Mouse (Mus musculus): Measurements from ENCODE around the gene Ggact. TPM values are rescaled to one million over a fixed set of nuclear protein-coding genes. Genes with fewer than 3 reads are reported as not detected.

Ggact gene
- polyA plus RNA-seq, 1 experiment from 2014 or later: 5.1 TPM

DNA sequence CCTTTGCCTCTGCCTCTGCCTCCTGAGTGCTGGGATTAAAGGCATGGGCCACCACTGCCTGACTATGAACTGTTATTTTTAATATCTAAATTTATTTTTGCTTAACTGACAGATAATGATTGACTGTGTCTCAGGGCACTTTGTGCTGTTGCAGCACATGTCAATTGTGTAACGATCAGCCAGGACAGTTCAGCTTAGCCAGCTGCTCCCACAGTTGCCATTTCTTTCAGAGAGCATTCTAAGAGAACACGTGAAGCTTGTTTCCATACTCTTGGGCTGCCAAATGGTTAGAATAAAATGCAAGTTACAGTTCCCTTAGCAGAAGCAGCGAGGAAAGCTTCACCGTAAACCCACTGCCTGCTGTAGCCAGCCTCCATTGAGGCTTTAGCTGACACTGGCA, 113.3 kb downstream of the Ggact start:
- 72% methylated on average over 4 of the region's 4 CpGs for WGBS
- no peaks in the 10 kb centered on the region for H3K27me3 ChIP-seq
- no peak for ATAC-seq (ENCODE audit: insufficient number of reproducible peaks, low FRiP score, low TSS enrichment, low read depth)

DNA sequence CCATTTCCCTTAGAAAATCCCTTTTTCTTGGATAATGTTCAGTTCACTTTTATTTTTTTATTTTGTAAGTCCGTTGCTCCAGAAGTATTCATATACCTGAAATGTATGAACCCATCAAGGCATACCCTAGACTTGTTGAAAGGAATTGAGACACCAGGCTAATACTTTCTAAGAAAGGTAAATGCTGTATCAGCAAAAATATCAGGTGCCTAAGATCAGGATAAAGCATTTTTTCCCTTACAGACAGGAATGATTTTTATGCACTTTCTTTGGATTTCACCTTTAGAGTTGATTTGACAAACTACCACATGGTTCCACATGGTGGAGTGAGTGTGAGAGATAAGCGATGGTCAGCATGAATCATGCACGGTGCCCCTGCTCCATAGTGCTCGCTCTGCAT, 120.2 kb downstream of the Ggact start:
- ATAC-seq (ENCODE audit: insufficient number of reproducible peaks, low FRiP score, low TSS enrichment, low read depth): no peak
- H3K4me2 ChIP-seq: no peak overlapping the region
- no peak overlapping the region for H3K27ac ChIP-seq
- H3K4me3 ChIP-seq: no peak overlapping the region
- H3K9ac ChIP-seq: no peak overlapping the region
- no peaks in the 10 kb centered on the region for H3K4me1 ChIP-seq
- H3K27me3 ChIP-seq: no peaks in the 10 kb centered on the region
- no peaks in the 10 kb centered on the region for H3K36me3 ChIP-seq
- WGBS: 89% methylated on average over 4 of the region's 4 CpGs
- H3K9me3 ChIP-seq: no peaks in the 10 kb centered on the region

More for the DNA sequence above, 113.3 kb downstream of the Ggact start:
- H3K9me3 ChIP-seq: no peaks in the 10 kb centered on the region
- H3K4me1 ChIP-seq: no peaks in the 10 kb centered on the region
- H3K4me3 ChIP-seq: no peak overlapping the region
- H3K27ac ChIP-seq: no peak overlapping the region
- no peaks in the 10 kb centered on the region for H3K36me3 ChIP-seq
- no peak overlapping the region for H3K9ac ChIP-seq
- H3K4me2 ChIP-seq: no peak overlapping the region

DNA sequence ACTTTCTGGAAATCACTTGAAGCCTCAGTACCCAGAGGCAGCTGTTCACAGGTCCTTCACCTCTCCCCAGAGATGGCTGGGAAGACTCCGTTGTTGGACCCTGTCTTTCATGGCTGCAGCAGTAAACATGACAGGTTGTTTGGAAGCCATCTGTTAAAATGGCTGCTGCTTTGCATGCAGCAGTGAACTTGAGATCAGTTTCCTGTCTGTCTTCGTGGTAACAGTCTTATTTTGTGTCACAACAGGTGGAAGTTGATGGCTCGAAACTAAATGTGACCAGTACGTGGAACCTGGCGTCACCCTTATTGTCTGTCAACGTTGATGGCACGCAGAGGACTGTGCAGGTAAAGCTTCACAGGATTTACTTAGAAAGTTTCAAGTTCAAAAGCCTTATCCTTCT, 123.4 kb downstream of the Ggact start:
- no peak overlapping the region for H3K27ac ChIP-seq
- no peaks in the 10 kb centered on the region for H3K36me3 ChIP-seq
- H3K27me3 ChIP-seq: no peaks in the 10 kb centered on the region
- WGBS: 83% methylated on average over 7 of the region's 7 CpGs
- no peaks in the 10 kb centered on the region for H3K4me1 ChIP-seq
- H3K4me3 ChIP-seq: no peak overlapping the region
- H3K9me3 ChIP-seq: no peaks in the 10 kb centered on the region
- no peak overlapping the region for H3K9ac ChIP-seq
- ATAC-seq (ENCODE audit: insufficient number of reproducible peaks, low FRiP score, low TSS enrichment, low read depth): no peak
- no peak overlapping the region for H3K4me2 ChIP-seq

DNA sequence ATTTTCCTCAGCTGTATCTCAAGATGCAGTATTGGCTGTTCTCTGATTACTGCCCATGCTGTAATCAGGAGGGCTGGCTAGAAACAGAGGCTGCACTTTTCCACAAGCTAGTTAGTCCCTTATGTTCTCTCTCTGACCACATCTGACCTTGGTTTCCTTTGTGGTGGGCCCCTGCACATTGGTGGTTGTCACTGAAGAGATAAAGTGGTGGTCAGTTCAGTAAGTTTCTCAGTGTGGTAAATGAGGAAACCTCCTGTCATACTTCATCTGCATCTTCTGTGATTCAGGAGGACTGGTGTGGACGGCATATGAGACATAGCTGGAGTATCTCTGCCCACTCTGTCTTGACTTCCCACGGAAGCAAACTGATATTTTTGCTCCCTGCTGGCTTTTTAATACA, 125.4 kb downstream of the Ggact start:
- ATAC-seq (ENCODE audit: insufficient number of reproducible peaks, low FRiP score, low TSS enrichment, low read depth): no peak
- Histone ChIP-seq H3K9me3 (no peaks in the 10 kb centered on the region), H3K27me3 (no peaks in the 10 kb centered on the region), H3K9ac (no peak overlapping the region), H3K4me2 (no peak overlapping the region), H3K27ac (no peak overlapping the region), H3K36me3 (no peaks in the 10 kb centered on the region), H3K4me1 (no peaks in the 10 kb centered on the region), H3K4me3 (no peak overlapping the region)
- 76% methylated on average over 2 of the region's 2 CpGs for WGBS

DNA sequence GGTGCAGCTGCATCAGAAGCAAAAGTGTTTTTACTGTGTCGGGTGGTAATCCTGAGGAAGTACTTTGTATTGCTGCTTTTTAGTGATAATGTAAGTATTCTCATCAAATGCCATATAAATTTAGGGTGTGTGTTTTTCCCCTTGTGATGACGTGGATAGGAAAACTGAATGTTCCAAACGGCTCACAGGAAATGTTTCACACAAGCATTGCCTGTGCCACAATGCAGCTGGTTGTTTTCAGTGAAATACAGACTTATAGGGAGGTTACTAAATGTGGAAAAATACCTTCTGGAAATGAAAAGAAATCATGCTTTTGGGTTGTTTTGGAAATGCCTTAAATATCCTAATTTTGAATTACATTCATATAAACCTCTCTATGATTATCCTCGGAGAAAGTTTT, 128.9 kb downstream of the Ggact start:
- no peaks in the 10 kb centered on the region for H3K4me1 ChIP-seq
- no peak overlapping the region for H3K27ac ChIP-seq
- no peak overlapping the region for H3K4me2 ChIP-seq
- no peak overlapping the region for H3K9ac ChIP-seq
- H3K36me3 ChIP-seq: no peaks in the 10 kb centered on the region
- H3K9me3 ChIP-seq: no peaks in the 10 kb centered on the region
- no peak overlapping the region for H3K4me3 ChIP-seq
- no peaks in the 10 kb centered on the region for H3K27me3 ChIP-seq
- WGBS: 64% methylated on average over 4 of the region's 4 CpGs
- ATAC-seq (ENCODE audit: insufficient number of reproducible peaks, low FRiP score, low TSS enrichment, low read depth): no peak

DNA sequence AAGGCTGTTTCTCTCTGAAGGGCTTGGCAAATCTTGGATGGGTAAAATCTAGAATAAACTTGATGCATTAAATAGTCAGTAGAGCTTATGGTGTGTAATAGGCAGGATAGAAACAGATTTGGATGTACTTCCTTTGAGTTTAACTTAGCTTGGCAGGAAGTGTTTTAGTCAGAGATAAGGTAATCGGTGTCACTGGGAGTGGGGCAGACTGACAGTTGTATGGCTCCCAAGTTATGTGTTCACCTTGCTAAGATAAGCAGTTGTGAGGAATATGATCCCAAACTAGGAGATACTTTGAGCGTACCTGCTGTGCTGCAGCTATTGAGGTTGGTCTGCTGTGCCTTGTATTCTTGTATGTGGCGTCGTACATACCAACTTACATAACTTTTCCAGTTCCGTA, 147.1 kb downstream of the Ggact start:
- no peaks in the 10 kb centered on the region for H3K36me3 ChIP-seq
- no peaks in the 10 kb centered on the region for H3K9me3 ChIP-seq
- H3K27ac ChIP-seq: no peak overlapping the region
- H3K27me3 ChIP-seq: no peaks in the 10 kb centered on the region
- no peak overlapping the region for H3K4me2 ChIP-seq
- no peak overlapping the region for H3K9ac ChIP-seq
- H3K4me3 ChIP-seq: no peak overlapping the region
- WGBS: 91% methylated on average over 5 of the region's 5 CpGs
- H3K4me1 ChIP-seq: no peaks in the 10 kb centered on the region
- no peak for ATAC-seq (ENCODE audit: insufficient number of reproducible peaks, low FRiP score, low TSS enrichment, low read depth)

Other genes with a start within 250 kb of the Ggact start
- gene Tmtc4, start 70.3 kb upstream of the Ggact start, polyA plus RNA-seq (2015; fragmentation: Nextera tagmentation; extraction: Ambion mirVana): 18.7 and 21.7 TPM in 2 replicates

All from limb, embryonic 15.5 days (tissue).